Mouse (Mus musculus): ENCODE measurements around the gene Arvcf.

The Arvcf gene

DNA sequence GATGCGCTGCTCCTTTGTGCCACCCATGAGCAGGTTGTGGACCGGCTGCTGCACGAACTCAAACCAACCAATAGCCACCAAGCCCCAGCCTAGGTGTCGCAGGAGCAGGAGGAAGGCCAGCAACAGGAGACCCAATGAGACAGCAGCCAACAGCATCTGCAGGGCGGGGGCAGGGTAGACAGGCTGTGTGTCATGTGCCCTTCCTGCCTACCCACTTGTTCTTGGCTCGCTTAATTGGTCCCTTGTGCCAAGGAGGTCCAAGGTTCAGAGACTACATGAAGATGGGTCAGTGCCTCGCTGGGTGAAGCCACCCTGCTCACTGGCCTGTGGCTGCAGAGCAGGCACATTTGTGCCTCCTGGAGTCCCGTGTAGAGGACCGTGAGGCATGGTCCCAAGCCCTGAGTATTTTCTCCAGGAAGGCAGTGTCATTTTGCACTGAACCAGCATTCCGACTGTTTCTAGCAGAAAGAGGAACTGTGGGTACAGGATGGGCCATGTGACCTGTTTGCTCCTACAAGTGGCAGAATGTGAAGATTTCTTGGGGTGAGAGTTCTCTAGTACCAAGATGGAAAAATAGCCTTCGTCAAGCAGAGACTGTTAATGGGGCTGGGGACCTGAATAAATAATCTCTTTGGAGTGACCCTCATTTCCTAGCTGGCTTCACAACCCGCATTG, 64.0 kb downstream of the Arvcf start:
- peak; percentile 38 to 52 for DNase-seq

DNA sequence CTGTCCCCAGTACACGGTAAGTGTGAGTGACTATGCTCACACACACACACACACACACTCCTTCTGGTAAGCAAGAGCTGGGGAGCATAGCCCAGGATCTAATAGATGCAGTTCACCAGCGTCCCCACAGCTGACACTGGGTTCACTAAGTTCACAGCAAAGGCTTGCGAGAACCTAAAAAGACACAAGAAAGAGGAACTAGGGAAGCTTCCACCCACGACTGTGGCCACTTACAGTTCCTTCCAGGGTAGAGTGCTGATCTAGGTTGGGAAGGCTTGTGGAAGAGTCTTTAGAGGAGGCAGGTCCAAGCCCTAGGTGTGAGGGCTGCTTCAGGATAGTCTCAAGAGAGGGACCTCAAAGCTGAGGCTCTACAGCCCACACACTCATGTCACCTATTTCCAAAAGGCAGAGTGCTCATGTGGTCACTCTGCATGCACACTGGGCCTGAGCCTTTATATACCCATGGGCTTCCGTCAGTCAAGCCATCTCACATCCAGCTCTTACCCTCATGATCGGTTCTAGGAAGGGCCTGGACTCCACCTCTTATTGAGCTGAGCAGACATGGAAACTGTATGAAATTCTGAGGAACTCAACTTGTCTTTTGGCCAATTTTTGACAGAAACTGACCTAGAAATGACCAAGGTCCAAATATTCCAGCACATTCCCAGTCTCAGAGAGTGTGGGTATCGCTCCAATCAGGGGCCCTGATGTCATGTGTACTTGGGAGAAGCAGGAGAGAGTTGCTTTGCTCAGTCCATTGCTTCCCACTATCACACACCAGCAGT, 65.2 kb downstream of the Arvcf start:
- DNase-seq, result no peak

DNA sequence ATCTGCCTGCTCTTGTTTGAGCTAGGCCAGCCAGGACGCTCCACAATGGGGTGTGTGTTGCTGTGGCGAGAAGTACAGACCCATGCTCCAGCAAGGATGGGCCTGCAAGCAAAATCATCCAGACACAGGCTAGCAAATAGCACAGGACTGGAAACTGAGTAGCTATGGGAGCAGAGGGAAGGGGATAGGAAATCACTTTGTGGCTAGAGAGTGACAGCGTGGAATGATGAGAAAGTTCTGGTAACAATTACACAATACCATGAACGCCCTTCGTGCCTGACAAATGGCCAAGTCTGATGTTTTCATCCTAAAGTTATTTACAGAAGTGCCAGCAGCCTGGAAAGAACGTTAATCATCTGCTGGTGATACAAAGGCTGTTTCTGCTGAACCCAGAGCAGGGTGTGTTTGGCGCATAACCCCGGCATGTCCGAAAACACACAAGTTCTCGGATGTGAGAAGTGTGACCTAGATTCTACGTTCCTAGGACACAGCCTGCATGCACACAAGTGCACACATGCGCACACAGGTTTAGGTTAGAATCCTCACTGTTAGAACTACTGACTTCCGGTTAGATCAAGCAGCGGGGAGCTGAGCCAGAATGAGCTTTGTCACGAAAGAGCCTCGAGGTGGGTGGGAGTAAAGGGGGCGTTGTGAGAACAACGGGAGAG, 68.2 kb downstream of the Arvcf start:
- DNase-seq, result peak; percentile 69 to 77

DNA sequence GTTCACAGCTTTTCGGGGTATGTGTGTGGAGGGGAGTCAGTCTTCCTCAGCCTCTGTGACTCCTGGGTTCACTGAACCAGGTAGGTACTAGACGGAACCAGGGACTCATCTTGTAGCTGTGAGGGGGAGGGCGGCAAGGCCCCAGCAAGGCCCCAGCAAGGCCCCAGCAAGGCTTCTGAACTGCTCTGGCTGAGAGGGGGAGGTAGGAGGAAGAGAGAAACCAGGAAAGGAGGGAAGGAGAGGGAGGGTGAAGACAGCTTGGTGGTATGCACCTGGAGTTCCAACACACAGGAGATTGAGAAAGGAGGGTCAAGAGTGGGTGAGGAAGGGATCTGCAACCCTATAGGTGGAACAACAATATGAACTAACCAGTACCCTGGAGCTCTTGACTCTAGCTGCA, 68.9 kb downstream of the Arvcf start:
- DNase-seq, result no peak

DNA sequence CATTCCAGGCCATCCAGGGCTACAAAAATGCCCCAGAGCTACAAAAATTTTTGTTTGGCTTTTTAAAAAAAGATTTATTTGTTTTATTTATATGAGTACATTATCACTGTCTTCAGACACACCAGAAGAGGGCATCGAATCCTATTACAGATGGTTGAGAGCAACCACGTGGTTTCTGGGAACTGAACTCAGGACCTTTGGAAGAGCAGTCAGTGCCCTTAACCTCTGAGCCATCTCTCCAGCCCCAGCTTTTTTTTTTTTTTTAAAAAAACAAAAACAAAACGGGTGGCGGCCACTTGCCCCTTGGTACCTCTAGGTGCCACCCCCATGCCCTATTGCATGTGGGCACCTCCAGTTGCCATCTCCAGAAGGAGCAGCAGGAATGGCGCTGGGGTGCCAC, 69.5 kb downstream of the Arvcf start:
- no peak for DNase-seq

DNA sequence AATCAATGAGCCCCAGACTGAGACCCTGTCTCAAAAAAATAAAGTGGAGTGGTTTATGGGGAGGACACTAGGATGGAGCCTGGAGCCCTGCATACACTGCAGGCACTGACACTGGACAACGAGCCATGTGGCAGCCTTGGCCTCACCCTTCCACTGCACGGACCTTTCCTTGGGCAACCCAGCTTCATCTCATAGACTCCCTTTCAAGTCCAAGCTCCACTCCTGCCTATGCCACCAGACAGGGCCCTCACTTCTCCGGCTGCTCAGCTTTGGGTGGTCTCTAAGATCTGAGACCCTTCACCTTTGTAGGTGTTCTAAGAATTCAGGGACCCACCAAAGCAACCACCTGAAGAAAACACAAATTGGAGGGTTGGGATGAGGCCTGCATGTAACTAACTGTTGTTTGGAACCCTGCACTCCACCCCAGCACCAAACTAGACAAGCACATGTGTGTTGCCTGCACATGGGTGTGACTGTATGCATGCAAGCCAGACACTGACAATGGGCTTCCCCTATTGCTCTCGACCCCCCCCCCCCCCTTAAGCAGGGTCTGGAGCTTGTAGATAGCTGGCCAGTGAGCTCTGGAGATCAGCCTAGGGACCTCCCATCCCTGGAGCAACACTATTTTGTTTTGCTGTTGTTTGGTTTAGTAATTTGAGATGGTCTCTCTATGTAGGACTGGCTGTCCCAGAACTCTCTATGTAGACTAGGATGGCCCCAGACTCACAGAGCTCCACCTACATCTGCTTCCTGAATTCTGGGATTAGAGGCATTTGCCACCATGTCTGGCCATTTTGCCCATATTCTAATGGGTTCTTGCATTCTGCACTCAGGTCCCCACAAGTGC, 71.0 kb downstream of the Arvcf start:
- DNase-seq, result no peak

DNA sequence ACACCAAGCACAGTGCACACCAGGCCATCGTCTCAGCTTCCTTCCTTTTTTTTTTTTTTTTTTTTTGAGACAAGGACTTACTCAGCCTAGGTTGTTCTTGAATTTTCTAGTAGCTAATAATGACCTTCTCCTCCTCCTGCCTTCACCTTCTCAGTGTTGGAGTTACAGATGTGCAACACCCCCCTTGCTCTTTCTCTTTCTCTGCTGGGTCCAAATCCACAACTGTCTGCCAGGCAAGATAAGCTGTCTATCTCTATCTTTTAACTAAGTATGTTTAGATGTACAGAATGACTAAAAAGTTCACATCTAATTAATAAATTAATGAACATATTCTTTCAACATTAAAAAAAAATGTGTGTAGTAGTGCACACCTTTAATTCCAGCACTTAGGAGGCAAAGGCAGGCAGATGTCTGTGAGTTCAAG, 71.6 kb downstream of the Arvcf start:
- no peak for DNase-seq

DNA sequence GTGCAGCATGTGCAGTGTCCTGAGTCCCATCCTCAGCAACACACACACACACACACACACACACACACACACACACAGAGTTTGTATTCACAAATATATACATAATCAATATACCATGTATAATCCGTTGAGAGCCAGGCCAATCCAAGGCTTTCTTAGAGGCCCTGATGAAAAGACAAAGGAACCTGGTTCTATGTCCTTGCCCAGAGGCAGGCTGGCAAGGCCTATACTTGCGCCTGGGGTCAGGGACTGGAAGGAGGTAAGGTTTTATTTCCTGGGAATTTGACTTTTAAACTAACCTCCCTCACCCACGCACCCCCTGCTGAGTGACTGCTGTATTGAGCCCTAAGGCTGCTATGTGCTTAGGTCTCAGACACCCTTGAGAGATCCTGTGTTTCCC, 72.6 kb downstream of the Arvcf start:
- no peak for DNase-seq

DNA sequence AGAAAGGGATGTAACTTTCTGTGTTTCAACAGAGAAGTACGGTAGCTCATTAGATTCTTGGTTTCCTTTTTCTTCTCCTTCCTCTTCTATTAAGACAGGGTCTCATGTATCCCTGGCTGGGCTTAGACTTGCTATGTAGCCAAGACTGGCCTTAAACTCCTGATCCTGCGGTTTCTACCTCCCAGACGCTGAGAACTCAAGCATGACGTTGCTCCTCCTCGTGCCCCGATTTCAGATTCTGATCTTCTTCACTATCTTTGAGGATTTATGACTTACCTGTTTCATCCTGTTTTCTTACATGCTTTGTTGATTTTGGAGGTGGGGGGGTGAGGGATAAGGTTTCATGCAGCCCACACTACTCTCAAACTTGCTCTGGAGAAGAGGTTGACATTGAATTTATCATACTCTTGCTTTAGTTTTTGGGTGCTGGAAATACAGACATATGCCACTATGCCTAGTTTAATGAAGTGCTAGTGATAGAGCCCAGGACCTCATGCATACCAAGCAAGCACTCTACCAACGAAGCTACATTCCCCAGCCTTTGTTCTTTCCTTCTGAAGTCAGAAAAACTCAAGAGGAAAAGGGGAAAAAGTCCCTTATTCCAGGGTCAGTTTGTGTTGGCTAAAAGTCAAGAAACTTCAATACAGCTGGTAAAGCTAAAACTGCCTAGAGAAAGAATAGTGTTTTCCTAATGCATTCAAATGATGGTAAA, 75.4 kb downstream of the Arvcf start:
- no peak for DNase-seq

DNA sequence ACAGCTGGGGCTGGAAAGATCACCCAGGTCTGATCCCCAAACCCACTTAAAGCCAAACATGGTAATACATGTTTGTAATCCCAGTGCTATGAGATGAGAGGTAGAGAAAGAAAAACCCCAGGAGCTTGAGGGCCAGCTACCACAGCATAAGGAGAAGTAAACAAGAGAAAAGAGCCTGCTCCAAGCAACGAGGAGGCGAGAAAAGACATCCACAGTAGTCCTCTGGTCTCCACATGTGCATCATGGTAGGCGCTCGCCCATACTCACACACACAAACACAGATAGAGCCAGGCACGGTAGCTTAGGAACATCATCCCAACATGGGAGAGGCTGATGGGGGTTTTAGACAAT, 75.9 kb downstream of the Arvcf start:
- DNase-seq, result no peak

DNA sequence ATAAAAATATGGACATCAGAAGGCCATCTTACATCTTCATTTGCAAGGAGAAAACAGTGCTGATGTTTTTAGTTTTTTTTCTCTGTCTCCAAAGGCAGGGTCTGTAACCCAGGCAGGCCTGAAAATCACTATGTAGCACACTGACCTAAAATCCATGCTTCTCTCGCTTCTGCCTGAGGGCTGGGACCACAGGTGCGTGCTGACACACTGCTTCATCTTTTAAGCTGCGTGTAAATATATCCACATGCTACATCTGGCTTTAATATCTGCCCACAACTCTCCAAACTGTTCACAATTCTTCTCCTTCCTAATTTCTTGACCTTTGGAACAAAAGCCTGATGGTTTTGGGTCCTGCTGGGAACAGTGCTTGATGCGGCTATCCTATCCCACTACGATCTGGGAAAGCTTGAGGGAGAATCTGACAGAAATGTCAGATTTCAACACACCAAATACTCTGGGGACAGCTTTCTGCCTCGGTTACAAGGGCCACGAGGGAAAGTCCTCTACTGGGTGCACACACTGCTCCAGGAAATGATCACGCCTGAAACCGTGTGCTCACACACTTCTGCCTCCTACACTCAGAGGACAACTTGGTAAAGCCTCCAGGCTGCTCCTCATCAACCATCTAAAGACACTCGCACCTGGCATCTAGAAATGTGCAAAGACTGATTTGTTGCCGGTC, 76.5 kb downstream of the Arvcf start:
- no peak for DNase-seq

DNA sequence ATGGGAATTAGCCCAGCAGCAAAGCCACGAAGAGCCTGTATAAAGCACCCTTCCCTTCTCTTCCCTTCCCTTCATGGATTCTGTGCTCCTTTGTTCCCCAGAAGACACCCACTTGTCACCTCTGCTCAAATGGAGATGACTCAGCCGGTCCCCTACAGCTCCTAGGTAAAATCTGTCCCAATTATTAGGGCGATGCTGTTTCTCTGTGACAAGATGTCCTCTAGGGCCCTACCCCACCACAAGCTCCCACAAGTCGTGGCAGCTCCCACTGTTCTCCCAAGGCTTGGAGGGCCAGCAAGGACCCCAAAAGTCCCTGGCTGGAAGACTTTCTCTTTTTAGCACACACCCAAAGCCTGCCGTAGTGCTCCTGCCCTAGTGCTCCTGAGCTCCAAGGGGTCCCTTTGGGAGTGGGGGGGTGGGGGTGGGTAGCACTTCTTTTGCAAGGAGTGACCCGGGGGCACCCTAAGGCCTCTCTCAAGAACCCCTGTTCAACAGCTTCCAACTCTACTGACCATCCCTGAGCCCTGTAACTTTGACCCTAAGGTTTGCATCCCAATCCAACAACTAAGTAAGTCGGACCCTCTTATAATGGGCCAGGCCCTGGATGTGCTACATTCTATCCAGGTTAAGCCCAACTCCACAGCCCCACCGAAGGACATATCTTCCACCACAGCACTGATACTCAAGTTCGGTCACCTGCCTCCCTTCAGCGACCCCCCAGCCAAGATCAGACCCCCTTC, 77.7 kb downstream of the Arvcf start:
- DNase-seq, result no peak

DNA sequence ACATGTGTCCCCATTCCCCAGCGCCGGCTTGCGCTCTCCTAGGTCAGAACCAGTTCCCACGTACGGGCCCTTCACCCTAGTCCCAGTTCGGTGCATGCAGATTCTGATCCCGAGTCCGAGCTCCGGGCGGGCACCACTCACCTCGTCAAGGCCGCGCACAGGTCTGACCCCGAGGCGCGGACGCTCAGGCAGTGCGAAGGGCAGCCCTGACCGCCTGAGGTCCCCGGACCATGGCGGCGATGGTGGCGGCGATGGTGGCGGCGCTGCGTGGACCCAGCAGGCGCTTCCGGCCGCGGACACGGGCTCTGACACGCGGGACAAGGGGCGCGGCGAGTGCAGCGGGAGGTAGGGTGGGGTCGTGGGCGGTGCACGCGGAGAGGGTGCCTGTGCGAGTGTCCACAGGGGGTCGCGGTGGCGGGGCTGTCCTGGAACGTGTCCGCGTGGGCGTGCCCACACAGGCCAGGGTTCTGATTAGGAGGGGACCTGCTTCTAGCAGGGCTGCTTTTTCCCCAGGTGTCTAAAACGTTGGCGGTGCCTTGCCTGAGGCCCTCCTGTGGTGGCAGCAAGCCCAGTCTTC, 78.3 kb downstream of the Arvcf start, which contains the start of gene Txnrd2:
TSS of gene Txnrd2 (plus strand) at position 170 of the 577 bp plus-strand sequence.
- DNase-seq, result peak; percentile 86

DNA sequence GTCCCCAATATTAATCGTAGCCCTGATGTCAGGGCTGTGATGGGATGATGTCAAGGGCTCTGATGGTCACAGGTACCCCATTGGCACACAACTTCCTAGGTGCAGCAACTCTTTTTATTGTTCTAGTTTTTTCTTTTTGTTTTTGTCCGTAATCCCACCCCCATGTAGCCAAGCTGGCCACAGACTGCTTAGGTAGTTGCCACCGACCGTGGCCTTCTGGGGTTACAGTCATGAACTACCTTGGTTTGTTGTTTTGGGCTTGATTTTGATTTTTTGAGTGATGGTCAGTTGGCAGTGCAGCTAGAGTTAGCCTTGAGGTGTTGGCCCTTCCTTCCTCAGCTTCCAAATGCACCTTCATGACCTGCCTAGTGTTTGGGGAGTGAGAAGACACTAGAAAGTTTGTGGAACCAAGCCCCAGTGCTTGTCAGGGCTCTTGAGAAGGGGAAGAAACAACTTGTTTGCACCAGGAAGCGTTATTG, 78.9 kb downstream of the Arvcf start, which contains the start of gene Comt:
TSS of gene Comt (minus strand) at position 51 of the 479 bp plus-strand sequence.
- DNase-seq, result no peak

DNA sequence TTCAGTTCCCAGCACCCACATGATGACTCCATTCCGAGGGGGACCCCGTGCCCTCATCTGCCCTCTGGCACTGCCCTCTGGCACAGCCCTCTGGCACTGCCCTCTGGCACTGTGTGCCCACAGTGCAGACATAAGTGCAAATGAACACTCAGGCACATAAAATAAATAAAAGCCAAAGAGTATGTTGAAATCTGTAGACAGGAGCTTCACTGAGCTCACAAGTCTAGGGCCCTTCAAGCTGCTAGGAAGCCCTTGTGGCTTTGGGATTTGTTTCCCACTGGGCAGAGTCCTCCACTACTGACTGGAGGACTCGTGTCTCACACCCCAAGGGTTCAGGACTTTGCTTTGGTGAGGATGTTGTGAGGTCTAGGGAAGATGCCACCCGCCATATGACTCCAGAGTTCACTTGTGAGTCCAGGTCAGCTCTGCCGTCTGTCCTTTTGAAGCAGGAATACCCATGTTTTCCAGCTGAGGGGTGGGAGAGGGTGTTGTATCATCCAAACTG, 80.1 kb downstream of the Arvcf start:
- peak in 1 of 2 experiments; percentile 47 for DNase-seq

DNA sequence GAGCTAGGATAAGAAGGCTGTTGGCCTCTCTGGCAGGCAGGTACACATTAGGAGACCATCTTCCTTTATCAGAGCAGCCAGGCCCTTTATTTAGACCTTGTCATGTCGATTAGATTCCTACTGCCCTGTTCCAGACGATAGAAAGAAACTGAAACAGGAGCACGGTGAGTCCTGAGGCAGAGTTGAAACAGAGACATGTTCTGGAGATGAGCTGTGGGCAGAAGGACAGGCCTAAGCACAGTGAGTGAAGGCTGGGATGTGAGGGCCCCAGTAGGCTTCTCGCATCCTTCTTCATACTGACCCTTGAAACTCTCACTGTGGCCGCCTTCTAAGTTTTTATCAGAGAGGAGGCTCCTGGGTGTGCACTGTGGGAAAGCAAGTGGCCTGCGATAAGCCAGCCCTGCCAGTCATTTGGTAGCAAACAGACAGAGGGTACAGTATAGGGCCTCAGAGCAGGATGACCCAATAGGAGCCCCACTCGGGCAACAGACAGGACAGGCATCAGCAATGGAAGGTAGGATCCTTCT, 80.6 kb downstream of the Arvcf start:
- DNase-seq, result no peak

DNA sequence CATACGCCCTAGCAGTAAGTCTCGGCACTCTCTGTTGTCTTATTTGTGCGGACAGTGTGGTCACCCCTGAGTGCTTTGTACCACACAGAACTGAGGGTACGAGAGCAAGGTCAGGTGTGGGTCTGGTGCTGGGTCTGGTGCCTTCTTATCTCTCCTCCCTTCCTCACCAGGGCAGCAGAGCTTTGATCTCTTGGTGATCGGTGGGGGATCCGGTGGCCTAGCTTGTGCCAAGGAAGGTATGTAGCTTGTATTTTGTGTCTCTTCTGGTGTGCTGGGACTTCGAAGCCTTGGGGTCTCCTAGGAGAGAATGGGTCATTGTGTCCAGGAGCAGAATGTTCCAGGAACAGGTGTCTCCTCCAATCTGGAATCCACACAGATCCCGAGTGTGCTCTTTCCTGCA, 81.7 kb downstream of the Arvcf start:
- no peak for DNase-seq

DNA sequence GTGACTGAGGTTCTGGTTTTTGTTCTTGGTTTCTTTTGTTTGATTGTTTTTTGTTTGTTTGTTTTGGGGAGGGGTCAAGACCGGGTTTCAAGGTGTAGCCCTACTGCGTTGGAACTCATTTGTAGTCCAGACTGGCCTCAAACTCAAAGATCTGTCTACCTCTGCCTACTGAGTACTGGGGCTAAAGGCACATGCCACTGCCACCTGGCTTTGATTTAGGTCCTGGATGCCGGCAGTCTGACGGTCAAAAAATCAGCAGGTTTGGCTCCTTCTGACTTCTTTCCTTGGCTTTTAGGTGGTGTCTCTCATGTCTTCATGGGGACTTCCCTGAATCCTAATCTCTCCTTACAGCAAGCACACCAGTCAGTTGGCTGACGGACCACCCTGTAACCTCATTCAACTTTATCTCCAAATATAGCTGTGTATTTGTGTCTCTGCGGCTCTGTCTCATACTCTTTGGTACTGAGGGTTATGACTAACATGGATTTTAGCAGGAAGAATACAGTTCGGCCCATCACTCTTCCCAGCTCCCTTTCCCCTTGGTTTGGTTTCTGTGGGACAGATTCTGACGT, 82.7 kb downstream of the Arvcf start:
- DNase-seq, result no peak

DNA sequence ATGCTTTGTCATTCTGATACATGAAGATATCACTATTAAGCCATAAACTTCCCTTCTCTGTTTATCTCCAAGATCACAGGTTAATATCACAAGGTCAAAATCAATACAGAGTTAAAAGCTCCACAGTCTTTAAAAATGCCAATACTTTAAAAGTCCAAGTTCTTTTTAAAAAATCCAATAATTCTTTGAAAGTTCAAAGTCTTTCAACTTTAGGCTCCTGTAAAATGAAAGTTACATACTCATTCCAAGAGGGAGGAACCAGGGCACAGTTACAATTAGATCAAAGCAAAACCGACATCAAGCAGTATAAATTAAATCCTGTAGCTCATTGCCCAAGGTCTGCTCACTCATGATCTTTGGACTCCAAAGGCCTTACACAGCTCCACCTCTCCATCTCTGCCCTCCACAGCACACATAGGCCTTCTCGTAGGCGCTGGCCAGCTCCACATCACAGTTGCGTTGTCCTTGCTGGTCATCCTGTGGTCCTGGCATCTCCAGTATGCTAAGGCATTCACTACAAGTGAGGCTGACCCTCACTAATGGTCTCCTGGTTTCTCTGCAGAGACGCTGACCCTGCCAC, 85.4 kb downstream of the Arvcf start:
- no peak for DNase-seq
